Mouse (Mus musculus): ENCODE measurements around the gene Rab26. TPM values are rescaled to one million over a fixed set of nuclear protein-coding genes. Genes with fewer than 3 reads are reported as not detected.

Rab26 gene
- total and polyA plus RNA-seq, 3 experiments: 0.36 to 1.3 (median 0.40) TPM

DNA sequence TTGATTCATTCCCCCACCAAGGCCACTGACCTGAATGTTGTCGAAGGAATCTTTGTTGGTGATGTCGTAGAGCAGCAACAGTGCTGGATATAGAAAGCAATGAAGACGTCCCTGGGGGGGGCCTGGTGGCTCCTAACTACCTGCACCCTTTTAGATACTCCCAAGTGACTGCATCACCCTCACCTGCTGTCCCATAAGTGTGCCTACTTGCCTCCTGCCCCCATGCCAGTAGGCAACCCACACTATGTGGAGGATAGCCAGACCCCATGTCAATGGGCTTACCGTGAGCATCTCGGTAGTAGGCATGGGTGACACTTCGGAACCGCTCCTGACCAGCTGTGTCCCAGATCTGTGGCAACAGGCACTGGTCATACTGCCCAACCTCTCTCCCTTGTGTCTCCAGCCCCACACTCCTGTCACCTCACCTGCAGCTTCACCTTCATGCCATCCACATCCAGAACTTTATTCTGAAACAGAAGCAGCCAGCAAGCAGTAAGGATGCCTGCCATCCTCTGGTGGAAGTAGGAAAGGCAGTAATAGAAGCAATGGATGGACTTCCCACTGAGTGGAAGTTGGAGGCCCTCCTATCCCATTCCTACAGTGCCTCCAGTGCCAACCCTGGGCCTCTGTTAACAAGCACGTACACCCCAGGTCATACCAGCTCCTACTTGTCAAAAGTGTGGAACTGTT is 3.5 kb downstream of the Rab26 start:
- peak overlapping the region; percentile 89 for H3K4me2 ChIP-seq (ENCODE audit: insufficient read depth, low read depth, poor library complexity, severe bottlenecking)
- in situ Hi-C loops (cut with MboI; ENCODE audit: low pct_ligation_motif_present, low pct_unique_long_range_greater_than_20kb, low sequenced_read_pairs): loop anchor here (5.0 kb wide), 2 partner anchors 53 to 142 kb away; partner anchors contain the start of gene Mlst8

DNA sequence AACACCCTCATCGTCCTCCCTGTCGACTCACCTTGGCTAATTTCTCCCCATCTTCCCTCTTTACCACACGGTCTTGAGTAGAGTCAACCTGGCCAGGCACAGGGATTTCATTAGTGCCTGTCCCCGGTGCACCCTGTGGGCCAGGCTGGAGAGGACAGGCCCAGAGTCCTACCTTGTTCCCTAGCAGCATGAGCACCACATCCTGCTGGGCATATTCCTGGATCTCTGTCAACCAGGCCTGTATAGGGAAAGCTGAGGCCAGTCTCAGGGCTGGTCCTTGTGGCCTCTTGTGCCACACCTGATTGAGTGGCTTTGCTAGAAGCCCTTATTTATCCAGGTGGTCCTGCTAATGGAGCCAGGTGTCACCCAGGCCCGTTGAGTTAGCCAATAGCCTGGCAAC is 4.1 kb downstream of the Rab26 start:
- DNase-seq (ENCODE audit: extremely low read depth): no peak
- peaks cover 34 to 60% of the 10 kb centered on the region in 2 experiments for H3K4me1 ChIP-seq (ENCODE audit: control insufficient read depth in 1 of 2, insufficient read depth in 2 of 2)
- peak overlapping the region; percentile 89 for H3K4me2 ChIP-seq (ENCODE audit: insufficient read depth, low read depth, poor library complexity, severe bottlenecking)
- dilution Hi-C loops (cut with MboI; ENCODE audit: extremely low pct_ligation_motif_present, extremely low pct_unique_long_range_greater_than_20kb, low sequenced_read_pairs): no loop called here
- no peaks in the 10 kb centered on the region for H3K9me3 ChIP-seq (replicated peaks; ENCODE audit: low read length)
- H3K27ac ChIP-seq (ENCODE audit: insufficient read depth, low read depth): peak overlapping the region; percentile 56
- peak overlapping the region; percentile 65 to 91 (median 74) for H3K4me3 ChIP-seq (replicated peaks in 1 of 3; ENCODE audit: low read depth in 2 of 3, low read length in 2 of 3, poor library complexity in 1 of 3)
- H3K79me2 ChIP-seq (replicated peaks; ENCODE audit: control insufficient read depth, extremely low read depth, insufficient read depth, poor library complexity, severe bottlenecking): peaks cover 45% of the 10 kb centered on the region
- no peaks in the 10 kb centered on the region for H3K27me3 ChIP-seq (replicated peaks)
- H3K36me3 ChIP-seq (replicated peaks in 1 of 2; ENCODE audit: control insufficient read depth in 1 of 2, insufficient read depth in 1 of 2, low read length in 1 of 2): peaks cover 26 to 43% of the 10 kb centered on the region in 2 experiments
- peak overlapping the region; percentile 98 for H3K9ac ChIP-seq (ENCODE audit: insufficient read depth, low read depth)
- in situ Hi-C loops (cut with MboI; ENCODE audit: low pct_ligation_motif_present, low pct_unique_long_range_greater_than_20kb, low sequenced_read_pairs): loop anchor here (5.0 kb wide), 2 partner anchors 53 to 142 kb away; partner anchors contain the start of gene Mlst8
- TF ChIP-seq ZMIZ1 (IDR thresholded peaks at IDR 0.05; ENCODE audit: low read depth, low read length) (no peak; the same call in 1 of the 2 replicates), JUND (conservative IDR thresholded peaks at IDR 0.05; ENCODE audit: low read depth, low read length) (no peak), MEF2A (IDR thresholded peaks at IDR 0.05; ENCODE audit: borderline replicate concordance, low read depth, low read length) (0 out of 2 replicates have a peak, but pooled peaks have one; percentile 5), CHD2 (IDR thresholded peaks at IDR 0.05; ENCODE audit: low read length) (no peak), POLR2AphosphoS2 (IDR thresholded peaks at IDR 0.05; ENCODE audit: low read depth, low read length) (no peak), SIN3A (IDR thresholded peaks at IDR 0.05; ENCODE audit: low read length) (peak; percentile 30; the same call in 1 of the 2 replicates), BHLHE40 (IDR thresholded peaks at IDR 0.05; ENCODE audit: low read depth, low read length) (no peak), ZNF384 (IDR thresholded peaks at IDR 0.05; ENCODE audit: low read depth, low read length) (no peak), IRF4 (IDR thresholded peaks at IDR 0.05; ENCODE audit: low read depth, low read length) (no peak), NELFE (IDR thresholded peaks at IDR 0.05; ENCODE audit: low read depth, low read length) (no peak), PAX5 (IDR thresholded peaks at IDR 0.05; ENCODE audit: low read length) (no peak), TBP (conservative IDR thresholded peaks at IDR 0.05; ENCODE audit: low read depth, low read length) (no peak), MAZ (IDR thresholded peaks at IDR 0.05; ENCODE audit: low read depth, low read length) (no peak), MYC (IDR thresholded peaks at IDR 0.05; ENCODE audit: low read depth, low read length) (0 out of 2 replicates have a peak, but pooled peaks have one; percentile 23), UBTF (IDR thresholded peaks at IDR 0.05; ENCODE audit: low read depth, low read length) (no peak), RAD21 (IDR thresholded peaks at IDR 0.05; ENCODE audit: low read depth, low read length) (no peak)

More for the DNA sequence above, 3.5 kb downstream of the Rab26 start:
- Histone ChIP-seq H3K4me1 (ENCODE audit: control insufficient read depth in 1 of 2, insufficient read depth in 2 of 2) (peaks cover 34 to 53% of the 10 kb centered on the region in 2 experiments), H3K27me3 (replicated peaks) (no peaks in the 10 kb centered on the region), H3K36me3 (replicated peaks in 1 of 2; ENCODE audit: control insufficient read depth in 1 of 2, insufficient read depth in 1 of 2, low read length in 1 of 2) (peaks cover 26 to 37% of the 10 kb centered on the region in 2 experiments), H3K4me3 (replicated peaks in 1 of 3; ENCODE audit: low read depth in 2 of 3, low read length in 2 of 3, poor library complexity in 1 of 3) (peak overlapping the region; percentile 65 to 91 (median 74)), H3K27ac (ENCODE audit: insufficient read depth, low read depth) (peak overlapping the region; percentile 56; the same call in 1 of the 2 replicates), H3K9ac (ENCODE audit: insufficient read depth, low read depth) (peak overlapping the region; percentile 98), H3K9me3 (replicated peaks; ENCODE audit: low read length) (no peaks in the 10 kb centered on the region), H3K79me2 (replicated peaks; ENCODE audit: control insufficient read depth, extremely low read depth, insufficient read depth, poor library complexity, severe bottlenecking) (peaks cover 38% of the 10 kb centered on the region)
- peak; percentile 60 for DNase-seq (ENCODE audit: extremely low read depth)
- TF ChIP-seq E2F4 (IDR thresholded peaks at IDR 0.05; ENCODE audit: insufficient replicate concordance, low read depth, low read length) (no peak), MYC (IDR thresholded peaks at IDR 0.05; ENCODE audit: low read depth, low read length) (no peak), CHD1 (IDR thresholded peaks at IDR 0.05; ENCODE audit: low read depth, low read length) (no peak), MAX (IDR thresholded peaks at IDR 0.05; ENCODE audit: low read length) (no peak; the same call in 1 of the 2 replicates), EP300 (IDR thresholded peaks at IDR 0.05; ENCODE audit: low read length) (peak; percentile 10; the same call in 1 of the 2 replicates), MEF2A (IDR thresholded peaks at IDR 0.05; ENCODE audit: borderline replicate concordance, low read depth, low read length) (no peak), USF2 (conservative IDR thresholded peaks at IDR 0.05; ENCODE audit: low read depth, low read length) (no peak), SMC3 (IDR thresholded peaks at IDR 0.05; ENCODE audit: low read depth, low read length) (no peak), NELFE (IDR thresholded peaks at IDR 0.05; ENCODE audit: low read depth, low read length) (0 out of 2 replicates have a peak, but pooled peaks have one; percentile 12), TCF12 (IDR thresholded peaks at IDR 0.05; ENCODE audit: low read depth, low read length) (no peak), CTCF (conservative IDR thresholded peaks at IDR 0.05 in 1 of 2, IDR thresholded peaks at IDR 0.05 in 1 of 2; ENCODE audit: low read depth in 2 of 2, low read length in 2 of 2) (peak in 1 of 2 experiments; percentile 27; a peak in 1 of 4 replicates), BHLHE40 (IDR thresholded peaks at IDR 0.05; ENCODE audit: low read depth, low read length) (no peak), SIN3A (IDR thresholded peaks at IDR 0.05; ENCODE audit: low read length) (peak; percentile 37), KAT2A (IDR thresholded peaks at IDR 0.05; ENCODE audit: insufficient replicate concordance, low read length) (0 out of 2 replicates have a peak, but pooled peaks have one; percentile 38), IRF4 (IDR thresholded peaks at IDR 0.05; ENCODE audit: low read depth, low read length) (no peak), JUN (IDR thresholded peaks at IDR 0.05; ENCODE audit: insufficient read depth, low read depth, low read length) (no peak), POLR2AphosphoS2 (IDR thresholded peaks at IDR 0.05; ENCODE audit: low read depth, low read length) (no peak; the same call in none of the 2 replicates), ZKSCAN1 (IDR thresholded peaks at IDR 0.05; ENCODE audit: borderline replicate concordance, low read depth, low read length) (no peak), HCFC1 (IDR thresholded peaks at IDR 0.05; ENCODE audit: low read depth, low read length) (no peak; the same call in 1 of the 2 replicates), RCOR1 (conservative IDR thresholded peaks at IDR 0.05; ENCODE audit: low read depth, low read length) (0 out of 2 replicates have a peak, but pooled peaks have one; percentile 18), ZMIZ1 (IDR thresholded peaks at IDR 0.05; ENCODE audit: low read depth, low read length) (peak; percentile 10; the same call in 1 of the 2 replicates), GABPA (IDR thresholded peaks at IDR 0.05; ENCODE audit: insufficient replicate concordance, low read depth, low read length) (no peak), CHD2 (IDR thresholded peaks at IDR 0.05; ENCODE audit: low read length) (peak; percentile 24; the same call in 1 of the 2 replicates), NRF1 (IDR thresholded peaks at IDR 0.05; ENCODE audit: low read depth, low read length) (no peak), ELF1 (IDR thresholded peaks at IDR 0.05; ENCODE audit: low read depth, low read length) (no peak), ZNF384 (IDR thresholded peaks at IDR 0.05; ENCODE audit: low read depth, low read length) (no peak), MAFK (IDR thresholded peaks at IDR 0.05; ENCODE audit: insufficient replicate concordance, low read length) (no peak), MAZ (IDR thresholded peaks at IDR 0.05; ENCODE audit: low read depth, low read length) (no peak), JUND (conservative IDR thresholded peaks at IDR 0.05; ENCODE audit: low read depth, low read length) (no peak), PAX5 (IDR thresholded peaks at IDR 0.05; ENCODE audit: low read length) (no peak), RAD21 (IDR thresholded peaks at IDR 0.05; ENCODE audit: low read depth, low read length) (no peak), POLR2A (IDR thresholded peaks at IDR 0.05; ENCODE audit: low read depth, low read length) (peak; percentile 74), ETS1 (conservative IDR thresholded peaks at IDR 0.05; ENCODE audit: low read depth, low read length) (no peak), UBTF (IDR thresholded peaks at IDR 0.05; ENCODE audit: low read depth, low read length) (no peak), TBP (conservative IDR thresholded peaks at IDR 0.05; ENCODE audit: low read depth, low read length) (no peak), MXI1 (IDR thresholded peaks at IDR 0.05; ENCODE audit: low read depth, low read length) (no peak; the same call in 1 of the 2 replicates), USF1 (IDR thresholded peaks at IDR 0.05; ENCODE audit: low read depth, low read length) (no peak), ZC3H11A (IDR thresholded peaks at IDR 0.05; ENCODE audit: low read depth, low read length) (no peak)
- dilution Hi-C loops (cut with MboI; ENCODE audit: extremely low pct_ligation_motif_present, extremely low pct_unique_long_range_greater_than_20kb, low sequenced_read_pairs): no loop called here
